Mouse (Mus musculus) testis, adult 2 months (tissue): Measurements from ENCODE around the gene Coq5. TPM values are rescaled to one million over a fixed set of nuclear protein-coding genes. Genes with fewer than 3 reads are reported as not detected.

Experiments
- H3K27ac ChIP-seq: fragments of 200-500 bp; 2 replicates; pipeline ENCODE4 v1.5.1; 2012; ENCODE audit warnings: low read depth, low read length; ENCODE audit not compliant: control insufficient read depth, insufficient read depth
- H3K27me3 ChIP-seq: fragments of 200-500 bp; 2 replicates; pipeline ENCODE4 v1.6.1; 2012; ENCODE audit warnings: mild to moderate bottlenecking, low read length, moderate library complexity; ENCODE audit not compliant: control insufficient read depth, insufficient read depth
- H3K36me3 ChIP-seq: fragments of 200-500 bp; 2 replicates; pipeline ENCODE4 v1.6.1; 2012; ENCODE audit warnings: mild to moderate bottlenecking, low read length; ENCODE audit not compliant: control insufficient read depth, insufficient read depth
- H3K4me1 ChIP-seq: fragments of 200-500 bp; 2 replicates; pipeline ENCODE4 v1.6.1; 2012; ENCODE audit warnings: low read length; ENCODE audit not compliant: control insufficient read depth, insufficient read depth
- H3K4me3 ChIP-seq: fragments of 200-500 bp; 2 replicates; pipeline ENCODE4 v1.5.1; 2012; ENCODE audit warnings: low read depth, mild to moderate bottlenecking, low read length, moderate library complexity, mixed read lengths; ENCODE audit not compliant: control insufficient read depth
- CTCF ChIP-seq: fragments of 200-500 bp; IDR thresholded peaks from 2 replicates; pipeline ENCODE4 v1.5.1; 2012; ENCODE audit warnings: low read depth, mild to moderate bottlenecking, inconsistent platforms, low read length, moderate library complexity; ENCODE audit not compliant: control insufficient read depth, insufficient read depth, insufficient replicate concordance
- POLR2A ChIP-seq: fragments of 200-500 bp; IDR thresholded peaks from 2 replicates; pipeline ENCODE4 v1.6.1; 2012; ENCODE audit warnings: low read depth, mild to moderate bottlenecking, inconsistent platforms, low read length, moderate library complexity; ENCODE audit not compliant: control insufficient read depth
- polyA plus RNA-seq: library from polyadenylated mRNA; depleted of rRNA; stranded (reverse); fragments of >200 nt; gene quantifications from 2 replicates; pipeline ENCODE4 v1.2.3, GENCODE M21; 2012

Coq5 gene
- polyA plus RNA-seq, 1 experiment, result 12.2 TPM

DNA sequence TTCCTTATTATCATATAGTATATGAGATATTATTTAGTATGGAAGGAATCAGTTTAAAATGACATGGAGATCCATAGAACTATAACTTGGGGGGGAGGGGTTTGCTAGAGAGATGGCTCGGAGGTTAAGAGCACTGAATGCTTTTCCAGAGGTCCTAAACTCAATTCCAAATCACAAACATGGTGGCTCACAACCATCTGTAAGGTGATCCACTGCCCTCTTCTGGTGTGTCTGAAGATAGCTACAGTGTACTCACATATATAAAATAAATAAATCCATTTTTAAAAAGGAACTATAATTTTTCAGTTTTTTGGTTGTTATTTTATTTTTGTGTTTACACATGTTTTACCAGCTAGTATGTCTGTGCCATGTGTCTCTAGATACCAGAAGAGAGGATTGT, 5.1 kb upstream of the Coq5 start:
- Histone ChIP-seq H3K4me1 (peaks cover 10% of the 10 kb centered on the region), H3K36me3 (no peaks in the 10 kb centered on the region), H3K4me3 (no peak overlapping the region), H3K27ac (no peak overlapping the region), H3K27me3 (no peaks in the 10 kb centered on the region)
- TF ChIP-seq CTCF (no peak), POLR2A (no peak)

DNA sequence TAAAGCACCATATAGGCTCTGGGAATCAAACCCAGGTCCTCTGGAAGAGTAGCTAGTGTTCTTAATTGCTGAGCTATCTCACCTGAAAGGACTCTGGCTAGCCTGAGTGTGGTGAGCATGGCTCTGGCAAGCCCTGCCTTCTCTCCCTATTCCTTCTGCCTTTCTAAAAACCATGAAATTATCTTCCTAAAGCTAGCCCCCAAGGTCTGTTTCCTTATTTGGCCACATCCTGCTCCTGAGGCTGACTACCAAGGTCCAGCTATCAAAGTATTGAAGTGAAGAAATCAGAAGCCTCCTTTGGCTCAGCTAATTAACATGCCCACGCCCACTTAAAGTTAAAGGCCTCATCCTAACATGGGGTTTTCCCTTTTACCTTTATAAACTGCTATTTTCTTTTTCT, 4.7 kb upstream of the Coq5 start:
- H3K27me3 ChIP-seq, result no peaks in the 10 kb centered on the region
- no peaks in the 10 kb centered on the region for H3K36me3 ChIP-seq
- peaks cover 10% of the 10 kb centered on the region for H3K4me1 ChIP-seq
- H3K4me3 ChIP-seq, result no peak overlapping the region
- H3K27ac ChIP-seq, result no peak overlapping the region
- TF ChIP-seq POLR2A (no peak), CTCF (no peak)

DNA sequence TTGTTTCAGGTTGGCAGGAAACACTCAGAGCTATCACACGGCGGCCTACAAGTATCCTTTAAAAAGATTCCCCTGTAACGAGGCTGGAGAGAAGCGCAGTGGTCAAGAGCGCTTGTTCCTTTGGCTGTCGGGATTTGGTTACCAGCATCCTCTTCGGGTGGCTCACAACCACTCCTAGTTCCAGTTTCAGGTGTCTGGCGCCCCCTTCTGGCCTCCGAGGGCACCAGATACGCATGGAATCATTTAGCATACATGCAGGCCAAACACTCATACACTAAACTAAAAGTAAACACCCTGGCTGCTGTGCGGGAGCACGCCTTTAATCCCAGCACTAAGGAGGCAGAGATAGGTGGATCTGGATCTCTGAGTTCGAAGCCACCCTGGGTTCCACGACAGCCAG, 3.5 kb upstream of the Coq5 start:
- TF ChIP-seq POLR2A (no peak), CTCF (peak; percentile 77; the same call in 1 of the 2 replicates)
- Histone ChIP-seq H3K4me1 (peaks cover 12% of the 10 kb centered on the region), H3K4me3 (no peak overlapping the region), H3K36me3 (no peaks in the 10 kb centered on the region), H3K27me3 (no peaks in the 10 kb centered on the region), H3K27ac (no peak overlapping the region)

DNA sequence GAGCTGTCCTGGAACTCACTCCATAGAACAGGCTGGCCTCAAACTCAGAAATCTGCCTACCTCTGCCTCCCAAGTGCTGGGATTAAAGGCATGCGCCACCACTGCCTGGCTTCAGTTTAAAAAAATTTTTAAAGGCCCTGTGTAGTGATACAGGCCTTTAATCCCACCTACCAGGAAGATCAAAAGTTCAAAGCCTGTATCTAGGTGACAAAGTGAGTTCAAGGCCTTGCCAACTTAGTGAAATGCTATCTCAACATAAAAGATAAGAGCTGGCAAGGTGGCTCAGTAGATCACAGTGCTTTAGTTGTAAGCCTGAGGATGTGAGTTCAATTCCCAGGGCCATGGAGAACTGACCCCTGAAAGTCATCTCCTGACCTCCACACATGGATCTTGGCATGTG, 1.4 kb upstream of the Coq5 start:
- Histone ChIP-seq H3K36me3 (no peaks in the 10 kb centered on the region), H3K27ac (no peak overlapping the region), H3K27me3 (no peaks in the 10 kb centered on the region), H3K4me1 (peaks cover 10% of the 10 kb centered on the region), H3K4me3 (no peak overlapping the region)
- TF ChIP-seq POLR2A (no peak), CTCF (no peak)

DNA sequence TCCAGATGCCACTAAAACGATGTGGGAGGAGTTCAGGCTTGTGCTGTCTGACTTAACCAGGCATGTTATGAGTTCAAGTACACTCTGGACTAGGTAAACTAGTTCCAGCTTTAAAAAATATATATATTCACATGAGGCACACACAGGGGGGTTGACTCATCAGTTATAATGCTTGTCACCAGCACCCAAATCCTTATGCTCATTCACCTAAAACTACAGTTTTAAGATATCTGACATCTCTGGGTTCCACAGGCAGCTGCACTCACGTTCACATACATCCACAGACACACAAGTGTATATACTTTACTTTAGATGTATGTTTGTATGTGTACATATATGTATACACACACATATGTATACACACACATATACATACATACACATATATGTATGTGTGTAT, 681 bp upstream of the Coq5 start:
- no peak overlapping the region for H3K27ac ChIP-seq
- 0 out of 2 replicates have a peak, but pooled peaks cover 1% of the 10 kb centered on the region for H3K36me3 ChIP-seq
- no peak for TF ChIP-seq POLR2A
- no peak for TF ChIP-seq CTCF
- H3K4me1 ChIP-seq, result peaks cover 8% of the 10 kb centered on the region; the same call in 1 of the 2 replicates
- H3K4me3 ChIP-seq, result no peak overlapping the region
- no peaks in the 10 kb centered on the region for H3K27me3 ChIP-seq

DNA sequence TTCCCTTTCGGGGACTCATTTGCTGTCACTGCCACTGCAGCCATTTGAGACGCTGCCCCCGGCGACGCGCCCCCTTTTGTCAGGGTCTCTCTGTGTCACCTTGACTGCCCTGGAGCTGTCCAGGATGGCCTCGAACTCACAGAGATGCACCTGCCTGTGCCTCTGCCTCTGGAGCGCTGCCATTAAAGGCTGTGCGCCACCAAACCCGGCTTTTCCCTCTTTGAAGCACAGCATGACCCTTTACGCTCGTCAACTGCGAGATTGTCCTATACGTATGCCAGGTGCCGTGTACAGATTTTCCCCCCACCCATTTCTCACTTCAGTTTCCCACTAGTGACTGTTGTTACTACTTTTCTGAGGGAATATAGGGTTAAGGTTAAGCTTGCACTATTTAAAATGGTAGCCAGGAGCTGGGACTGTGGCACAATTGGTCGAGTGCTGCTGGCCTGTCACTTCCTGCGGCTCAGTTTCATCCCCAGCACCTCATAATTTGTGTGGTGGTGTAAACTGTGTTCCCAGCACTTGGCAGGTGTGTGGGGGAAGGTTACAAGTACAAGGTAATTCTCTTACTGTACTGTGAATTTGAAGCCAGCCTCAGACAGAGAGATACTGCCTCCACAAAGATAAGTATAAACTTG, 703 bp downstream of the Coq5 start:
- Histone ChIP-seq H3K4me3 (peak overlapping the region; percentile 97), H3K27me3 (no peaks in the 10 kb centered on the region), H3K4me1 (peaks cover 8% of the 10 kb centered on the region; the same call in 1 of the 2 replicates), H3K36me3 (0 out of 2 replicates have a peak, but pooled peaks cover 1% of the 10 kb centered on the region), H3K27ac (no peak overlapping the region; the same call in 1 of the 2 replicates)
- TF ChIP-seq POLR2A (no peak), CTCF (no peak)

DNA sequence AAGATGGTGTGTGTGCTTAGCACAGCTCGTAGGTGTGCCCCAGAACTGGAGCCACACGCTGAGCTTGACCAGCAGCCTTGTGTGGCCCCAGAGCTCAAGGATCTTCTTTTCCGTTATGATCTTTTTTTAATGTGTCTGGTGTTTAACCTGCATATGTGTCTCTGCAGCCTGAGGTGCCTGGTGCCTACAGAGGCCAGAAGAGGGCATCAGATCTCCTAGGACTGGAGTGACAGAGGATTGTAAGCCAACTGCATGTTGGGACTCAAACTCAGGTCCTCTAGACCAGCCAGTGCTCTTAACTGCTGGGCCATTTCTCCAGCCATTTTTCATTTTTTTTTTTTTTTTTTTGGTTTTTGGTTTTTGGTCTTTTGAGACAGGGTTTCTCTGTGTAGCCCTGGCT, 5.3 kb downstream of the Coq5 start:
- Histone ChIP-seq H3K27me3 (no peaks in the 10 kb centered on the region), H3K36me3 (0 out of 2 replicates have a peak, but pooled peaks cover 1% of the 10 kb centered on the region), H3K27ac (no peak overlapping the region), H3K4me3 (no peak overlapping the region), H3K4me1 (peaks cover 2% of the 10 kb centered on the region; the same call in 1 of the 2 replicates)
- TF ChIP-seq CTCF (no peak), POLR2A (no peak)
